Mouse (Mus musculus) forebrain, embryonic 16.5 days (tissue): Measurements from ENCODE around the gene Tnxb. TPM values are rescaled to one million over a fixed set of nuclear protein-coding genes. Genes with fewer than 3 reads are reported as not detected.

Source experiments
- ATAC-seq: fragments of 200-750 bp; cut with Nextera tagmentation; 2 replicates; pipeline ENCODE4 v1.8.0; 2017; ENCODE audit warnings: mild to moderate bottlenecking, moderate library complexity
- H3K27ac ChIP-seq: fragments of 300-500 bp; sonication (generic); 2 replicates; pipeline ENCODE4 v1.5.1; 2014; ENCODE audit warnings: low read length, control low read depth
- H3K27me3 ChIP-seq: fragments of 300-500 bp; sonication (generic); replicated peaks from 2 replicates; pipeline ENCODE4 v1.6.1; 2014; ENCODE audit warnings: low read length; ENCODE audit not compliant: control insufficient read depth, insufficient read depth
- H3K36me3 ChIP-seq: fragments of 300-500 bp; sonication (generic); 2 replicates; pipeline ENCODE4 v1.6.1; 2014; ENCODE audit not compliant: control insufficient read depth, insufficient read depth
- H3K4me1 ChIP-seq: fragments of 300-500 bp; sonication (generic); replicated peaks from 2 replicates; pipeline ENCODE4 v1.6.1; 2014; ENCODE audit warnings: low read length; ENCODE audit not compliant: control insufficient read depth, insufficient read depth
- H3K4me2 ChIP-seq: fragments of 300-500 bp; sonication (generic); 2 replicates; pipeline ENCODE4 v1.6.1; 2014; ENCODE audit warnings: mild to moderate bottlenecking, low read length, control low read depth
- H3K4me3 ChIP-seq: fragments of 300-500 bp; sonication (generic); replicated peaks from 2 replicates; pipeline ENCODE4 v1.5.1; 2014; ENCODE audit warnings: mild to moderate bottlenecking, low read length, control low read depth
- H3K9ac ChIP-seq: fragments of 300-500 bp; sonication (generic); replicated peaks from 2 replicates; pipeline ENCODE4 v1.6.1; 2014; ENCODE audit warnings: low read depth, low read length, control low read depth
- H3K9me3 ChIP-seq: fragments of 300-500 bp; sonication (generic); 2 replicates; pipeline ENCODE4 v1.6.1; 2016; ENCODE audit warnings: low read length; ENCODE audit not compliant: control insufficient read depth
- WGBS: fragments of 180-500 bp; shearing (Covaris S2); extraction: QIAGEN DNeasy Blood & Tissue Kit; methylation state at CpG from one replicate; pipeline ENCODE4 v1.1.7; 2014; 5-methylcytosine and 5-hydroxymethylcytosine counted together
- polyA plus RNA-seq: library from polyadenylated mRNA; unstranded; fragments of >200 nt; fragmentation: Nextera tagmentation; extraction: Ambion mirVana; gene quantifications from 2 replicates; pipeline ENCODE4 v1.2.1, GENCODE M21; 2015

The Tnxb gene
- polyA plus RNA-seq, 1 experiment from 2014 or later, result 0.08 TPM

- Histone ChIP-seq H3K36me3 (no peaks in the 10 kb centered on the region), H3K4me1 (peaks cover 11% of the 10 kb centered on the region), H3K4me3 (no peak overlapping the region), H3K27ac (no peak overlapping the region), H3K27me3 (peaks cover 37% of the 10 kb centered on the region), H3K4me2 (no peak overlapping the region), H3K9me3 (no peaks in the 10 kb centered on the region), H3K9ac (no peak overlapping the region)
- 73% methylated on average over 13 of the region's 13 CpGs for WGBS
- no peak for ATAC-seq
These were observed 5.1 kb downstream of the Tnxb start for GRCm38 (mm10) chr17:34675205-34676092.

DNA sequence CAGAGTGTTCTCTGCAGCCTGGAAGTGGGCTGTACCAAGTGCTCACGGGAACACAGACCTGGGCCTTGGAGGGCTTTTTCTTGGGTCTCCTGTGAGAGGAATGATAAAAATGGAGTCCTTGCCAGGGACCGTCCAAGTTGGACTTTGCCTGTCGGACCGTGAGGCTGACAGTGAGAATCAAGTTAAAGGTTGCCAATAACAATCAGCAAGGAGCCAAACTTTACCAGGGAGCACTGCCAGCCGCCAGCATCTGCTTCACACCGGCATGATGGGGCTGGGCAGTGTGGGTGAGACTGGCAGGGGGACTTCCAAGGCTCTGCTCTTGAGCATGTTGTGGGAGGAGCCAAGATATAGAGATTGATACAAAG is 5.7 kb downstream of the Tnxb start:
- peaks cover 30% of the 10 kb centered on the region for H3K27me3 ChIP-seq
- 74% methylated on average over 6 of the region's 6 CpGs for WGBS
- peaks cover 11% of the 10 kb centered on the region for H3K4me1 ChIP-seq

GRCm38 (mm10) chr17:34676671-34677070 is 6.3 kb downstream of the Tnxb start:
- no peak overlapping the region for H3K4me3 ChIP-seq
- H3K27me3 ChIP-seq, result peaks cover 24% of the 10 kb centered on the region
- H3K4me1 ChIP-seq, result peaks cover 6% of the 10 kb centered on the region
- H3K4me2 ChIP-seq, result no peak overlapping the region
- no peaks in the 10 kb centered on the region for H3K9me3 ChIP-seq
- WGBS, result 81% methylated on average over 12 of the region's 12 CpGs
- no peak for ATAC-seq
- no peak overlapping the region for H3K27ac ChIP-seq
- H3K36me3 ChIP-seq, result no peaks in the 10 kb centered on the region
- no peak overlapping the region for H3K9ac ChIP-seq

More for the DNA sequence above, 5.7 kb downstream of the Tnxb start:
- no peak for ATAC-seq
- no peaks in the 10 kb centered on the region for H3K36me3 ChIP-seq
- H3K27ac ChIP-seq, result no peak overlapping the region
- H3K4me3 ChIP-seq, result no peak overlapping the region
- no peak overlapping the region for H3K9ac ChIP-seq
- no peaks in the 10 kb centered on the region for H3K9me3 ChIP-seq
- H3K4me2 ChIP-seq, result no peak overlapping the region

- H3K27ac ChIP-seq, result no peak overlapping the region
- no peaks in the 10 kb centered on the region for H3K36me3 ChIP-seq
- no peak overlapping the region for H3K9ac ChIP-seq
- H3K4me3 ChIP-seq, result no peak overlapping the region
- no peak for ATAC-seq
- 87% methylated on average over 26 of the region's 26 CpGs for WGBS
- H3K4me1 ChIP-seq, result no peaks in the 10 kb centered on the region; the same call in 1 of the 2 replicates
- peaks cover 5% of the 10 kb centered on the region for H3K27me3 ChIP-seq
- H3K9me3 ChIP-seq, result no peaks in the 10 kb centered on the region
- H3K4me2 ChIP-seq, result no peak overlapping the region
These were observed 9.9 kb downstream of the Tnxb start for GRCm38 (mm10) chr17:34680191-34680590.

DNA sequence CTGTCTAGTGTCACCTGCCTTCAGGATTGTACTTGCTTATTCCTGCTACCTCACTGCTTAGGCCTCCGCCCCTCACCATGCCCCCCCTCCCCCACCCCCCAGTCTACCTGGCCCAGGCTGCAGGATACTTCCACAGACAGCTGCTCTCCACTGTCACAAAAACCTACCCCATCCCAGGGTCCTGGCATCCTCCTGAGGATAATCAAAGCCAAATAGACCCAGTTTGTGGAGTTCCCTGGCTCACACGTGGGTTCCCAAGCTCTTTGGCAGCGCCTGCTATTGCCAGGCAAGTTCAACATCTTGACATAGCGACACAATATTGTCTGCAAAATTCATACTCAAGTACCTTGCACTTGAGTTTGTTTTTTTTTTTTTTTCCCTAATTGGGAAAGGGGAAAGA is 10.3 kb downstream of the Tnxb start:
- H3K4me3 ChIP-seq, result no peak overlapping the region
- no peaks in the 10 kb centered on the region for H3K9me3 ChIP-seq
- H3K4me1 ChIP-seq, result no peaks in the 10 kb centered on the region; the same call in 1 of the 2 replicates
- H3K27me3 ChIP-seq, result peaks cover under 1% of the 10 kb centered on the region
- 72% methylated on average over 4 of the region's 4 CpGs for WGBS
- no peak for ATAC-seq
- no peaks in the 10 kb centered on the region for H3K36me3 ChIP-seq
- no peak overlapping the region for H3K27ac ChIP-seq
- H3K4me2 ChIP-seq, result no peak overlapping the region
- H3K9ac ChIP-seq, result no peak overlapping the region

DNA sequence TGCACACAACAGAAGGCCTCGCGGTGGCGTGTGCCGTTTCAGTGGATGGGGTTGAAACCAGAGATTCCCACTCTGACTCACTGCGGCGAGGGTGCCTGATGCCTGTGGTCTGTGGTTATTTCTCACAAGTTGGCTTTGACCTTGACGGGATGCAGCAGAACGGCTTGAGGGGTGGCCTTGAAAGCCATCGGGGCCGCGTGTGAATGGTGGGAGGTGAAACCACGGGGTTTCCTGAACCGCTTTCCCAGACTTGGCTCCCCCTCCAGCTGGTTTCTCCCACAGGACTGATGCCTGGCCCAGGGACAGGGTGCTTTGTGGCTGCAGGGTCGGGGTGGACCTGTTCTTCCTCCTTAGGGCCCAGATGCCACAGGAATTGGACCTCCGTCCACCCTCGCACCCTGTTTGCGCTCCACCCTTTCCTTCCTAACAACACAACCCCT is 10.8 kb downstream of the Tnxb start:
- no peak for ATAC-seq
- H3K4me1 ChIP-seq, result no peaks in the 10 kb centered on the region; the same call in 1 of the 2 replicates
- H3K9ac ChIP-seq, result no peak overlapping the region
- no peak overlapping the region for H3K27ac ChIP-seq
- no peaks in the 10 kb centered on the region for H3K27me3 ChIP-seq
- H3K4me3 ChIP-seq, result no peak overlapping the region
- 81% methylated on average over 17 of the region's 17 CpGs for WGBS
- H3K36me3 ChIP-seq, result no peaks in the 10 kb centered on the region
- H3K4me2 ChIP-seq, result no peak overlapping the region
- no peaks in the 10 kb centered on the region for H3K9me3 ChIP-seq

DNA sequence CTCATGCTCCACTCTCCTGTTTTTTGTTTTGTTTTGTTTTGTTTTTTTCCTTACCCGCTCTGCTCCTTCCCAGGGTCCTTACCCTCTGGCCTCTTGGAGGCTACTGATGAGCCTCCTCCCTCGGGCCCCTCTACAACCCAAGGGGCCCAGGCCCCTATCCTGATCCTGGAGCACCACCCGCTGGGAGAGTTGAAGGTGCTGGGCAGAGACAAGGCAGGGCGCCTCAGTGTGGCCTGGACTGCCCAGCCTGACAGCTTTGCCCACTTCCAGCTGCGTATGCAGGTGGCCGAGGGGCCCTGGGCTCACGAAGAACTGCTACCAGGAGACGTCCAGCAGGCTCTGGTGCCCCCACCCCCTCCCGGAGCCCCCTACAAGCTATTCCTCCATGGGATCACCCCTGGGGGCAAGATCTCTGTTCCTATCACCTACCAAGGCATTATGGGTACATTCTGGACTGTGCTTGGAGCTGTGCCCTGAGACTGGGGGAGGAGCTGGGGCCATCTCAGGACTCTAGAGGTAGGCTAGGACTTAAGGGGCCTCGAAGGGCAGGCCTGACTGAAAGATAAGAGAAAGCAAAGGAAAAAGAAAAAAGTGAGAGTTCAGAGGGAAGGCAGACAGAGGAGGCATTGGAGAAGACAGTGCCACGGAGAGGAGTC is 11.7 kb downstream of the Tnxb start:
- Histone ChIP-seq H3K9ac (no peak overlapping the region), H3K27ac (no peak overlapping the region), H3K4me2 (no peak overlapping the region), H3K36me3 (no peaks in the 10 kb centered on the region), H3K4me3 (no peak overlapping the region), H3K9me3 (no peaks in the 10 kb centered on the region), H3K27me3 (no peaks in the 10 kb centered on the region), H3K4me1 (no peaks in the 10 kb centered on the region; the same call in 1 of the 2 replicates)
- no peak for ATAC-seq
- WGBS, result 66% methylated on average over 11 of the region's 11 CpGs

DNA sequence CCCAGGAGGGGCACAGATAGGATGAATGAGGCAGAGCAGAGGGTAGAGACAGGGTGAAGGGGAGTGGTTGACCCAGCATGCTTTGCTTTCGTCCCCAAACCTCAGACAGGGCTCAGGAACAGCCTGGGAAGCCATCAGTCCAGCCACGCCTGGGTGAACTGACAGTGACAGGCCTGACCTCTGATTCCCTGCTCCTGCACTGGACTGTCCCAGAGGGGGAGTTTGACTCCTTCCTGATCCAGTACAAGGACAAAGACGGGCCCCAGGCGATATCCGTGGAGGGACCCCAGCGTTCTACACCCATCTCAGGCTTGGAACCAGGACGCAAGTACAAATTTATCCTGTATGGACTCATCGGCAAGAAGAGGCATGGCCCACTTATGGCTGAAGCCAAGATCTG is 12.8 kb downstream of the Tnxb start:
- H3K9me3 ChIP-seq, result no peaks in the 10 kb centered on the region
- no peaks in the 10 kb centered on the region; the same call in 1 of the 2 replicates for H3K4me1 ChIP-seq
- H3K4me2 ChIP-seq, result no peak overlapping the region
- no peaks in the 10 kb centered on the region for H3K27me3 ChIP-seq
- no peak for ATAC-seq
- no peak overlapping the region for H3K27ac ChIP-seq
- no peak overlapping the region for H3K9ac ChIP-seq
- H3K36me3 ChIP-seq, result no peaks in the 10 kb centered on the region
- H3K4me3 ChIP-seq, result no peak overlapping the region
- 79% methylated on average over 8 of the region's 8 CpGs for WGBS

DNA sequence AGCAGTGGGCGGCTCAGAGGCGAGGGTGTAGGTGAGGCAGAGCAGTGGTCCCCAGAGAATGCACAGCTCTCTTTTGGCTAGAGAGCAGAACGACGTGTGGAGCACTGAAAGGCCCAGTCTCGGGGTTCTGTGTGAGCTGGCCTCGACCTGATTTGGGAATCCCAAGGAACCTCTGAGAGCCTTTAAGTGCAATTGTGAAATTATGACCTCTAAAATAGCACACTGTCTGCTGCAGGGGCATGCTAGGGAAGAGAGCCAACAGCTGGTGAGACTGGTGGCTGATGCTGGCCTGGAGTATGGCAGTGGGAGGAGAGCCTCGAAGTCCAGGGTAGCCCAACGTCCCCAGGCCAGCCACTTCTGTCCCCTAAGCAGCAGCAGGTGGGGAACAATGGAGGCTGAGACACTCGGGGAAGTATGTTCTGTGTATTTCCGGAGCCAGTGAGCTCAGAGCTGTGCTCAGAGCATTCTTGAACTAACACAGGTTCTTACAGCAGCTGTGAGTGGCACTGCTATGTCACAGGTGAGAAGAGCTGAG is 13.4 kb downstream of the Tnxb start:
- Histone ChIP-seq H3K9ac (no peak overlapping the region; the same call in 1 of the 2 replicates), H3K27ac (no peak overlapping the region), H3K27me3 (no peaks in the 10 kb centered on the region), H3K4me3 (no peak overlapping the region), H3K4me1 (no peaks in the 10 kb centered on the region; the same call in 1 of the 2 replicates), H3K36me3 (no peaks in the 10 kb centered on the region), H3K9me3 (no peaks in the 10 kb centered on the region), H3K4me2 (no peak overlapping the region)
- 73% methylated on average over 10 of the region's 10 CpGs for WGBS
- no peak for ATAC-seq
